Mouse (Mus musculus) cerebellum, postnatal 25 days (tissue): ENCODE results near the gene Col5a2.
"Not testable (repeated sequence)": the region's sequence is repeated elsewhere in the genome, so short reads cannot be mapped to it uniquely, and the experiment has no call there.

Experiments used
- DNase-seq, 2 experiments: peaks; one replicate each; pipeline ENCODE4 v3.0.0; 2021; ENCODE audit warnings: mixed read lengths in 2 of 2

The Col5a2 gene

GRCm38 (mm10) chr1:45502865-45503332, at the start of gene Col5a2:
Gene Col5a2 (minus strand): TSS chr1:45503282.
- peak; percentile 5 to 8 for DNase-seq

- DNase-seq: no peak
Measured at GRCm38 (mm10) chr1:45550531-45550930, 47.4 kb upstream of the Col5a2 start.

GRCm38 (mm10) chr1:45541888-45542287, 38.8 kb upstream of the Col5a2 start:
- no peak for DNase-seq

- DNase-seq: no peak
Measured at GRCm38 (mm10) chr1:45541161-45541560, 38.1 kb upstream of the Col5a2 start.

- DNase-seq: no peak
Measured at GRCm38 (mm10) chr1:45531486-45531885, 28.4 kb upstream of the Col5a2 start.

GRCm38 (mm10) chr1:45527476-45527875, 24.4 kb upstream of the Col5a2 start:
- DNase-seq: not testable (repeated sequence)

GRCm38 (mm10) chr1:45523601-45524000, 20.5 kb upstream of the Col5a2 start:
- no peak for DNase-seq

- no peak for DNase-seq
Measured at GRCm38 (mm10) chr1:45521486-45521885, 18.4 kb upstream of the Col5a2 start.

- no peak for DNase-seq
Measured at GRCm38 (mm10) chr1:45502241-45502741, 791 bp downstream of the Col5a2 start.

GRCm38 (mm10) chr1:45501437-45501836, 1.6 kb downstream of the Col5a2 start:
- no peak for DNase-seq

- DNase-seq: no peak
Measured at GRCm38 (mm10) chr1:45500456-45500855, 2.6 kb downstream of the Col5a2 start.

- no peak for DNase-seq
Measured at GRCm38 (mm10) chr1:45495025-45495424, 8.1 kb downstream of the Col5a2 start.

- DNase-seq: peak in 1 of 2 experiments; percentile 2
Measured at GRCm38 (mm10) chr1:45492130-45492723, 10.9 kb downstream of the Col5a2 start.

- no peak for DNase-seq
Measured at GRCm38 (mm10) chr1:45490451-45490850, 12.6 kb downstream of the Col5a2 start.

GRCm38 (mm10) chr1:45488291-45488690, 14.8 kb downstream of the Col5a2 start:
- DNase-seq: no peak

GRCm38 (mm10) chr1:45483001-45483400, 20.1 kb downstream of the Col5a2 start:
- no peak for DNase-seq

GRCm38 (mm10) chr1:45481876-45482275, 21.2 kb downstream of the Col5a2 start:
- DNase-seq: no peak

- no peak for DNase-seq
Measured at GRCm38 (mm10) chr1:45479087-45479486, 24.0 kb downstream of the Col5a2 start.

GRCm38 (mm10) chr1:45472751-45473150, 30.3 kb downstream of the Col5a2 start:
- no peak for DNase-seq

GRCm38 (mm10) chr1:45460767-45461166, 42.3 kb downstream of the Col5a2 start:
- DNase-seq: no peak

- DNase-seq: no peak
Measured at GRCm38 (mm10) chr1:45455763-45456162, 47.3 kb downstream of the Col5a2 start.

- no peak for DNase-seq
Measured at GRCm38 (mm10) chr1:45448856-45449255, 54.2 kb downstream of the Col5a2 start.

GRCm38 (mm10) chr1:45431922-45432321, 71.2 kb downstream of the Col5a2 start:
- peak; percentile 5 to 18 for DNase-seq

- peak in 1 of 2 experiments; percentile 13 for DNase-seq
Measured at GRCm38 (mm10) chr1:45430520-45430919, 72.6 kb downstream of the Col5a2 start.

- DNase-seq: not testable (repeated sequence)
Measured at GRCm38 (mm10) chr1:45429145-45429544, 73.9 kb downstream of the Col5a2 start.
